ENCODE assay signal across 8 mouse cellular contexts in the genomic region with DNA sequence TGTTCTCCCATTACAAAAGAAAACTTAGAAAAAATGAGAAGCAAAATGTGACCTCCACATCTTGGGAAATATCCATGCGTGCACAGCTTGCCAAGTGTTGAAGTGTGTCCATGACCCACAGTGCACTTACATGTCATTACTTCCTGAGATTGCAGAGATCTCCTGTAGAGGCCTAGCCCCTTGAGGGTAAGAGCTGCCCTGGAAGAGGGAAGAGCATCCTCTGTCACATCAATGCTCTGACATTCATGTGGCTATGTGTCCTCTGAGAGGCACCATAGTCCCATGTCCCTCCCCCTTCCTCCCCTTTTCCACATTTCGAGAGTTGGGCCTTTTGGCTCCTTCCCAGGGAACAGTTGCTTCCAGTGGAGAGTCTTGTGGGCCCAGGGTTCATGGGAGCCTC.
DNase-seq lines count a peak whose midpoint lies in the region; ATAC-seq and TF ChIP-seq lines count a peak whose summit lies in the region.

No protein-coding gene starts in this region.

- no peaks in the 10 kb centered on the region for H3K9me3 ChIP-seq in kidney, embryonic 16.5 days (ENCODE audit: low read length)
- no peaks in the 10 kb centered on the region for H3K9me3 ChIP-seq in hindbrain, postnatal 0 days (ENCODE audit: low read length)

- no peak for DNase-seq in kidney, adult 11 months
- peak; percentile 71 for DNase-seq in adrenal gland, postnatal 14 days
- peak; percentile 55 to 59 for DNase-seq in heart, postnatal 10 days
- peak; percentile 24 for DNase-seq in lung, postnatal 14 days
- DNase-seq in cerebellum, adult 11-12 months: no peak
- no peak for DNase-seq in hindbrain, postnatal 0 days (ENCODE audit: low spot score)
- no peak for DNase-seq in layer of hippocampus, adult 11-12 months (ENCODE audit: low spot score)

- intact Hi-C loops in heart, postnatal 10 days (cut with DNase I): loop anchor here (10.0 kb wide), 1 partner anchor 126 kb away; no protein-coding TSS in a partner anchor

- H3K27ac ChIP-seq in kidney, embryonic 16.5 days (ENCODE audit: low read length): no peak overlapping the region
- H3K27ac ChIP-seq in hindbrain, postnatal 0 days: no peak overlapping the region

- ATAC-seq in kidney, embryonic 16.5 days (ENCODE audit: low FRiP score, low TSS enrichment): peak; percentile 39; the same call in 1 of the 2 replicates
- no peak for ATAC-seq in hindbrain, postnatal 0 days

- H3K27me3 ChIP-seq in kidney, embryonic 16.5 days (ENCODE audit: insufficient read depth, low read length): no peaks in the 10 kb centered on the region
- H3K27me3 ChIP-seq in hindbrain, postnatal 0 days (ENCODE audit: insufficient read depth, low read length): no peaks in the 10 kb centered on the region

- no peak overlapping the region for H3K9ac ChIP-seq in kidney, embryonic 16.5 days (replicated peaks; ENCODE audit: low read length)
- H3K9ac ChIP-seq in hindbrain, postnatal 0 days (replicated peaks; ENCODE audit: low read length): no peak overlapping the region

- H3K4me2 ChIP-seq in kidney, embryonic 16.5 days (replicated peaks; ENCODE audit: low read depth, low read length): no peak overlapping the region
- no peak overlapping the region for H3K4me2 ChIP-seq in hindbrain, postnatal 0 days (ENCODE audit: low read depth, low read length)

- no peak for TF ChIP-seq CTCF in hindbrain, postnatal 0 days (IDR thresholded peaks at IDR 0.05; ENCODE audit: low read depth)

- H3K36me3 ChIP-seq in kidney, embryonic 16.5 days (ENCODE audit: insufficient read depth, low read length): no peaks in the 10 kb centered on the region
- no peaks in the 10 kb centered on the region for H3K36me3 ChIP-seq in hindbrain, postnatal 0 days (ENCODE audit: insufficient read depth, low read length)

- H3K4me1 ChIP-seq in kidney, embryonic 16.5 days (ENCODE audit: insufficient read depth, low read length): peaks cover 14% of the 10 kb centered on the region; the same call in 1 of the 2 replicates
- H3K4me1 ChIP-seq in hindbrain, postnatal 0 days (ENCODE audit: insufficient read depth, low read length): no peaks in the 10 kb centered on the region

- 46% methylated on average over 2 of the region's 2 CpGs for WGBS in kidney, embryonic 16.5 days
- 56% methylated on average over 2 of the region's 2 CpGs for WGBS in hindbrain, postnatal 0 days

- no peak overlapping the region for H3K4me3 ChIP-seq in kidney, embryonic 16.5 days (ENCODE audit: low read length)
- no peak overlapping the region for H3K4me3 ChIP-seq in hindbrain, postnatal 0 days (ENCODE audit: low read length)

Comparison
In these comparisons a context has a peak if more than half of its experiments do, and no peak if none do; other contexts are left out.
1. DNase-seq: peak in adrenal gland, postnatal 14 days (single experiment), heart, postnatal 10 days (2 of 2) and lung, postnatal 14 days (single experiment); none in kidney, adult 11 months (single experiment), cerebellum, adult 11-12 months (single experiment), hindbrain, postnatal 0 days (single experiment) and layer of hippocampus, adult 11-12 months (single experiment).